Mouse (Mus musculus) limb, embryonic 14.5 days (tissue): ENCODE results near the gene Crabp2. TPM values are rescaled to one million over a fixed set of nuclear protein-coding genes. Genes with fewer than 3 reads are reported as not detected.
A peak's percentile ranks its signal among the peaks of the same experiment; 100 is the strongest.

ENCODE experiments used
- ATAC-seq: fragments of 200-750 bp; cut with Nextera tagmentation; 2 replicates; pipeline ENCODE4 v1.8.0; 2017; ENCODE audit warnings: low read depth, moderate number of reproducible peaks, moderate TSS enrichment; ENCODE audit not compliant: low FRiP score
- DNase-seq: peaks from one replicate; pipeline ENCODE4 v3.0.0-alpha.2; 2015; ENCODE audit warnings: low spot score
- H3K27ac ChIP-seq: fragments of 300-500 bp; sonication (generic); replicated peaks from 2 replicates; pipeline ENCODE4 v1.5.1; 2014; ENCODE audit warnings: low read depth, mild to moderate bottlenecking, low read length, moderate library complexity, mixed read lengths
- H3K27me3 ChIP-seq: fragments of 300-500 bp; sonication (generic); 2 replicates; pipeline ENCODE4 v1.6.1; 2014; ENCODE audit warnings: low read length, mixed read lengths; ENCODE audit not compliant: control insufficient read depth, insufficient read depth
- H3K36me3 ChIP-seq: fragments of 300-500 bp; sonication (generic); 2 replicates; pipeline ENCODE4 v1.6.1; 2014; ENCODE audit warnings: mild to moderate bottlenecking, low read length, moderate library complexity, mixed read lengths; ENCODE audit not compliant: control insufficient read depth, insufficient read depth
- H3K4me1 ChIP-seq: fragments of 300-500 bp; sonication (generic); 2 replicates; pipeline ENCODE4 v1.6.1; 2014; ENCODE audit warnings: antibody characterized with exemption, low read length, mixed read lengths; ENCODE audit not compliant: control insufficient read depth, insufficient read depth
- H3K4me2 ChIP-seq: fragments of 300-500 bp; sonication (generic); replicated peaks from 2 replicates; pipeline ENCODE4 v1.6.1; 2014; ENCODE audit warnings: low read depth, mild to moderate bottlenecking, low read length, moderate library complexity; ENCODE audit not compliant: severe bottlenecking
- H3K4me3 ChIP-seq: fragments of 300-500 bp; sonication (generic); replicated peaks from 2 replicates; pipeline ENCODE4 v1.5.1; 2014; ENCODE audit warnings: low read length
- H3K9ac ChIP-seq: fragments of 300-500 bp; sonication (generic); 2 replicates; pipeline ENCODE4 v1.6.1; 2014; ENCODE audit warnings: mild to moderate bottlenecking, low read depth, low read length, moderate library complexity; ENCODE audit not compliant: severe bottlenecking
- H3K9me3 ChIP-seq: fragments of 300-500 bp; sonication (generic); 2 replicates; pipeline ENCODE4 v1.6.1; 2016; ENCODE audit warnings: low read length; ENCODE audit not compliant: control insufficient read depth
- POLR2A ChIP-seq: fragments of 200-500 bp; IDR thresholded peaks from 2 replicates; pipeline ENCODE4 v1.8.0; 2012; ENCODE audit warnings: inconsistent platforms, mild to moderate bottlenecking, moderate library complexity, borderline replicate concordance; ENCODE audit not compliant: insufficient read depth, insufficient read length; ENCODE audit errors: extremely low read depth
- WGBS: fragments of 180-500 bp; shearing (Covaris S2); extraction: QIAGEN DNeasy Blood & Tissue Kit; methylation state at CpG from one replicate; pipeline ENCODE4 v1.1.7; 2014; 5-methylcytosine and 5-hydroxymethylcytosine counted together
- polyA plus RNA-seq, 2 experiments: library from polyadenylated mRNA; depleted of rRNA in 1 of 2; stranded (reverse) in 1 of 2; unstranded in 1 of 2; fragments of >200 nt; fragmentation: Nextera tagmentation in 1 of 2; extraction: Ambion mirVana in 1 of 2; gene quantifications; 2 replicates each; pipeline versions ENCODE4 v1.2.1 to v1.2.3; 2012 to 2014

Gene Crabp2
- polyA plus RNA-seq, 2 experiments, result 192 to 267 TPM

DNA sequence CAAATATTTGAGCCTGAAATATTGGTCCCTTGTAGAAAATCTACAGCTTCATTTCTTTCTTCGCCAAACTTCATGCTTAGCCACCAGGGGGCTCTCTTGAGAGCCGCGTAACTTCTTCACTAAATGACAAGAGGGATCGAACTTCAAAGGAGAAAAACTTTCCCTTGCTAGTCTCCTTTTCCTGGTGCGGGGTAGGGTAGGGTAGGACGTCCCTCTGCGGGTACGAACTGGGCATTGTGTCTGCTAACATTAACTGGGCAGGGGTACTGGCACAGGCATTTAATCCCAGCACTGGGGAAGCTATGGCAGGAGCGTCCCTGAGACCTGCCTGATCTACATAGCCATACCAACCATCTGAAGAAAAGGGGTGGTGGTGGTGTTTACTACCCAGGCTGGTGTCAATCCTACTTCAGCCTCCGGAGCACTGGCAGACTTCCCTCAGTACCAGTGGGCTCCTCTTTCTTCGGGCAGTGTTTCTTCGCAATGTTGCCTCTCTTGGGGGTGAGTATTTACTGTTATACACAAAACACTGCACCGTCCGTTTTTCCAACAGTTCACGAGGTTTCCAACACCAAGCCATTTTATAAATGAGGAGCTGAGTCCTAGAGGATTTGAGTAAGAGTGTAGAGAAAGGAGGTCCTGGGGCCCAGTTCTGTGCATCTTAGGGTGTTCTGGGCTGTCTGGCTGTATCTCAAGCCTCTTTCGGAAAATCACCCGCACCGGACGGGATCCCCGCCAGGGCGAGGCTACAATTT, 21.9 kb downstream of the Crabp2 start:
- DNase-seq, result peak; percentile 74
- under 1% methylated on average over 21 of the region's 21 CpGs for WGBS
- no peak overlapping the region; the same call in 1 of the 2 replicates for H3K27ac ChIP-seq

DNA sequence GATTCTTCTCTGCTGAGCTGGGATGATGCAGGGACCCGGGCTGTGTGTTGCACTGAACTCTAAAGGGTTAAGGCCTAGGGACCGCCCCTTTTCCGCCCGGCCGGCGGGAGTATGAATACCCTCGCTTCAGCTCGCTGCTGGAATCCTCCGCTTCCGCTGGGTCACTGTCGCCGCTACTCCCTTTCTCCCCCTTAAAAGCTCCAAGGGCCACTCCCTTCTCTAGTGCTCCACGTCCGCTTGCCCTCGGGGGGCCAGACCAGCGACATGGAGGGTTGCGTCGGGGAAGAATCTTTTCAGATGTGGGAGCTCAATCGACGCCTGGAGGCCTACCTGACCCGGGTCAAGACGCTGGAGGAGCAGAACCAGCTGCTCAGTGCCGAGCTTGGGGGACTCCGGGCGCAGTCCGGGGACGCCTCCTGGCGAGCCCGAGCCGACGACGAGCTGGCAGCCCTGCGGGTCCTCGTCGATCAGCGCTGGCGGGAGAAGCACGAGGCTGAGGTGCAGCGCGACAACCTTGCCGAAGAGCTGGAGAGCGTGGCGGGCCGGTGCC, 22.5 kb downstream of the Crabp2 start, which contains the start of gene Nes:
Gene Nes (plus strand): TSS at position 140 of the 550 bp plus-strand sequence.
- WGBS, result under 1% methylated on average over 38 of the region's 44 CpGs
- Histone ChIP-seq H3K4me1 (peaks cover 27% of the 10 kb centered on the region), H3K27ac (peak within 1 kb of the TSS; percentile 48), H3K4me3 (peak within 1 kb of the TSS; percentile 48), H3K4me2 (peak within 1 kb of the TSS; percentile 92), H3K36me3 (no peaks in the 10 kb centered on the region), H3K9me3 (no peaks in the 10 kb centered on the region), H3K9ac (peak within 1 kb of the TSS; percentile 57), H3K27me3 (peaks cover 26% of the 10 kb centered on the region)
- peak; percentile 80 for DNase-seq
- peak; percentile 78 for ATAC-seq
- no peak for TF ChIP-seq POLR2A

More for the DNA sequence above, 21.9 kb downstream of the Crabp2 start:
- H3K4me2 ChIP-seq, result peak overlapping the region; percentile 92
- no peaks in the 10 kb centered on the region for H3K36me3 ChIP-seq
- no peak overlapping the region for H3K9ac ChIP-seq
- no peak for ATAC-seq
- H3K27me3 ChIP-seq, result peaks cover 26% of the 10 kb centered on the region
- H3K4me1 ChIP-seq, result peaks cover 27% of the 10 kb centered on the region
- peak overlapping the region; percentile 48 for H3K4me3 ChIP-seq
- H3K9me3 ChIP-seq, result no peaks in the 10 kb centered on the region
- no peak for TF ChIP-seq POLR2A

DNA sequence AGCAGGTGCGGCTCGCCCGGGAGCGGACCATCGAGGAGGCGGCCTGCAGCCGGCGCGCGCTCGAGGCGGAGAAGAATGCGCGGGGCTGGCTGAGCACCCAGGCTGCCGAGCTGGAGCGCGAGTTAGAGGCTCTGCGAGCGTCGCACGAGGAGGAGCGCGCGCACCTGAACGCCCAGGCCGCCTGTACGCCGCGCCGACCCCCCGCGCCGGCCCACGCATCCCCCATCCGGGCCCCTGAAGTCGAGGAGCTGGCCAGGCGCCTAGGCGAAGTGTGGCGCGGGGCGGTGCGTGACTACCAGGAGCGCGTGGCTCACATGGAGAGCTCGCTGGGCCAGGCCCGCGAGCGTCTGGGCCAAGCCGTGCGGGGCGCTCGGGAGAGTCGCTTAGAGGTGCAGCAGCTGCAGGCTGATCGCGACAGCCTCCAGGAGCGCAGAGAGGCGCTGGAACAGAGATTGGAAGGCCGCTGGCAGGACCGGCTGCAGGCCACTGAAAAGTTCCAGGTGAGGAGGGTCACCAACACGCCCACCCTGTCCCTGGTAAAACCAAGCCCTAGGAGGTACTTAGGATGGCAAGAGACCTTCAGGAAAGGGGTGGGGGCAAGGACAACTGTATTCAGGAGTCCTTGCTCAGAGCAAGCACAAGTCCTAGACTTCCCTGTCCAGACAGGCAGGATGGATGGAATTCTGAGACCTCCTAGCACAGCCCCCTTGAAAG, 23.2 kb downstream of the Crabp2 start:
- DNase-seq, result no peak
- no peak for TF ChIP-seq POLR2A
- peak; percentile 21; the same call in 1 of the 2 replicates for ATAC-seq
- Histone ChIP-seq H3K4me3 (peak overlapping the region; percentile 48), H3K27ac (peak overlapping the region; percentile 48; the same call in 1 of the 2 replicates), H3K9ac (peak overlapping the region; percentile 57), H3K4me1 (peaks cover 27% of the 10 kb centered on the region), H3K4me2 (peak overlapping the region; percentile 92), H3K36me3 (no peaks in the 10 kb centered on the region), H3K27me3 (peaks cover 26% of the 10 kb centered on the region), H3K9me3 (no peaks in the 10 kb centered on the region)
- under 1% methylated on average over 41 of the region's 60 CpGs for WGBS

DNA sequence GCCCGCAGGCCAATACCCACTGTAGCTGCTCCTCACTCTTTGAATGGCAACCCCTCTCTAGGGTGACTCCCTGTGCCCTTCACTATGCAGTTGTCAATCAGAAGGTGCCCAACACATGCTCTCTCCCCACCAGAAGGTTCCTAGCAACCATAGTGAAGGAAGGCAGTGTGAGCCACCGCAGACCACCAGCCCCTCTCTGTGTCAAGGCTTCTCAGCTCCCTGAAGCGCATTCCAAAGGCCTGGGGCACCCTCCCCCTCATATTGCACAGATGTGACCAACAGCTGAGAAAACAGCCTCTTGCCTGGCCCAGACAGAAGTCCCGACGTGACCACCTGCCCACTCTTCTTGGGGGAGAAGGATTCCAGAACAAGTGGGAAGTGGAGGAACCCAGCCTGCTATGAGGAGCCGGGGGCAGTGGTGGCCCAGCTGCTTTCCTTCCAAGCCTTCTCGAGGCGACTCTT, 23.8 kb downstream of the Crabp2 start:
- H3K9ac ChIP-seq, result peak overlapping the region; percentile 17; the same call in 1 of the 2 replicates
- H3K27ac ChIP-seq, result no peak overlapping the region
- TF ChIP-seq POLR2A, result no peak
- peak overlapping the region; percentile 92 for H3K4me2 ChIP-seq
- DNase-seq (no peak), ATAC-seq (peak; percentile 38)
- peaks cover 26% of the 10 kb centered on the region for H3K27me3 ChIP-seq
- H3K9me3 ChIP-seq, result no peaks in the 10 kb centered on the region
- no peaks in the 10 kb centered on the region for H3K36me3 ChIP-seq
- peaks cover 27% of the 10 kb centered on the region for H3K4me1 ChIP-seq
- peak overlapping the region; percentile 48 for H3K4me3 ChIP-seq
- 10% methylated on average over 8 of the region's 8 CpGs for WGBS

DNA sequence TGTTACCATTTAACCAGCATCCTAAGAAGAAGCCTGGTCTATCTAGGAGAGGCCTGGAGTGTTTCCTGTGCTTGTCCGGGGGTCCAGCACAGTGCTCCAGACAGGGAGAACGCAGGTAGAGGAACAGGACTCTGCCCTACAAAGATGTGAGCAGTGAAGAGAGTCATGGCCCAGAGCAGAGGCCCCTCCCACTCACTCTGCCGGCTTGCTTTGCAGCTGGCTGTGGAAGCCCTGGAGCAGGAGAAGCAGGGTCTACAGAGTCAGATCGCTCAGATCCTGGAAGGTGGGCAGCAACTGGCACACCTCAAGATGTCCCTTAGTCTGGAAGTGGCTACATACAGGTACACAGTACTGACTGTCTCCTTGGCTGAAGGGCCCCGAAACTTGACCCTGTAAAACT, 24.3 kb downstream of the Crabp2 start:
- H3K9me3 ChIP-seq, result no peaks in the 10 kb centered on the region
- peak overlapping the region; percentile 48 for H3K4me3 ChIP-seq
- WGBS, result 19% methylated on average over 5 of the region's 5 CpGs
- H3K9ac ChIP-seq, result peak overlapping the region; percentile 17; the same call in 1 of the 2 replicates
- peak overlapping the region; percentile 92 for H3K4me2 ChIP-seq
- no peak overlapping the region for H3K27ac ChIP-seq
- peaks cover 26% of the 10 kb centered on the region for H3K27me3 ChIP-seq
- H3K36me3 ChIP-seq, result no peaks in the 10 kb centered on the region
- no peak for DNase-seq
- no peak for TF ChIP-seq POLR2A
- H3K4me1 ChIP-seq, result peaks cover 27% of the 10 kb centered on the region
- no peak for ATAC-seq
